Mouse (Mus musculus) kidney, postnatal 14 days (tissue): ENCODE data around the gene 4933402E13Rik.

Experiments
- DNase-seq: peaks from one replicate; pipeline ENCODE4 v3.0.0; 2022; ENCODE audit warnings: mixed read lengths

Gene 4933402E13Rik

GRCm38 (mm10) chrX:62283199-62283598, at the start of gene 4933402E13Rik:
Gene 4933402E13Rik (plus strand): TSS chrX:62283499.
- DNase-seq: no peak
